Mouse (Mus musculus) adrenal gland, postnatal 0 days (tissue): ENCODE results near the gene Lrrc34. TPM values are rescaled to one million over a fixed set of nuclear protein-coding genes. Genes with fewer than 3 reads are reported as not detected.

Experiments
- polyA plus RNA-seq: library from polyadenylated mRNA; unstranded; fragments of >200 nt; fragmentation: Nextera tagmentation; extraction: Ambion mirVana; gene quantifications from 2 replicates; pipeline ENCODE4 v1.2.1, GENCODE M21; 2015

Gene Lrrc34
- 0.81 and 2.4 TPM in 2 replicates for polyA plus RNA-seq

GRCm38 (mm10) chr3:30647440-30648090 is at the start of gene Lrrc34:
TSS of gene Lrrc34 (minus strand) at chr3:30647869.

GRCm38 (mm10) chr3:30644207-30644606 is 3.5 kb downstream of the Lrrc34 start, which contains the start of gene Lrriq4:
TSS of gene Lrriq4 (plus strand) at chr3:30644507.

GRCm38 (mm10) chr3:30602065-30602739 is 45.5 kb downstream of the Lrrc34 start, which contains the start of gene Mynn:
TSS of gene Mynn (plus strand) at chr3:30602065.

GRCm38 (mm10) chr3:30599711-30600545 is 47.7 kb downstream of the Lrrc34 start, which contains the start of gene Actrt3:
TSS of gene Actrt3 (minus strand) at chr3:30599939.

Other genes starting within 250 kb of the Lrrc34 start
- 9.6 and 12.1 TPM in 2 replicates for gene Mecom, start 99.9 kb downstream of the Lrrc34 start, polyA plus RNA-seq
- gene Actrt3, start 47.9 kb downstream of the Lrrc34 start, polyA plus RNA-seq, result not detected in 2 replicates
- 15.3 and 20.3 TPM in 2 replicates for gene Mynn, start 45.8 kb downstream of the Lrrc34 start, polyA plus RNA-seq
- 0.35 TPM in 1 of 2 replicates, not detected in the other for gene Lrriq4, start 3.4 kb downstream of the Lrrc34 start, polyA plus RNA-seq
- 0.26 and 0.28 TPM in 2 replicates for gene Lrrc31, start 52.0 kb upstream of the Lrrc34 start, polyA plus RNA-seq
- gene Samd7, start 98.4 kb upstream of the Lrrc34 start, polyA plus RNA-seq, result not detected in 2 replicates
- gene Sec62, start 145.0 kb upstream of the Lrrc34 start, polyA plus RNA-seq, result 112 and 151 TPM in 2 replicates
- 1.9 and 2.8 TPM in 2 replicates for gene Gpr160, start 208.1 kb upstream of the Lrrc34 start, polyA plus RNA-seq